Mouse (Mus musculus) adrenal gland, adult 10 weeks (tissue): ENCODE results near the gene Cbln4. TPM values are rescaled to one million over a fixed set of nuclear protein-coding genes. Genes with fewer than 3 reads are reported as not detected.

Source experiments
- polyA plus RNA-seq: library from polyadenylated mRNA; stranded (reverse); fragments of 350-450 nt; fragmentation: Illumina TruSeq; extraction: RNeasy Lipid Tissue Mini Kit (QIAGEN cat#74804); gene quantifications from one replicate; pipeline ENCODE4 v1.2.3, GENCODE M21; 2014; ENCODE audit warnings: low read depth, low replicate concordance

The Cbln4 gene
- not detected for polyA plus RNA-seq

DNA sequence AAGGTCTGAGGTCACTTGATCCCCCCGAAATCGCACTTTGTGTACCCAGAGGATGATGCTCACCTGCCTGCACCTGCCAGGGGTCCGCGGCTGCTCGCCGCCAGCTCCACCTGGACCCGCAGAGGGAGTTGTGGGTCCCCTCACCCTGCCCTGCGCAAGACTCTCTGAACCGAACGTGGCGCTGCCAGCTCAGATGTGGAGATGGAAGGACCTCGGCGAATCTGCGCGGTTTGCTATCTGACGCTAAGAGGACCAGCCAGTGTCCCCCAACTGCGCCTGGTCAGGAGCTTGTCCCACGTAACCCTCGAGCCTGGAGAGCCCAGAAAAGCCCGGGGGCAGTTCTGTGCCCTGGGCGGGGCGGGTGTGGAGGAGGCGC lies at the start of gene Cbln4:
TSS of gene Cbln4 (minus strand) at position 232 of the 376 bp plus-strand sequence.

Other genes starting within 250 kb of the Cbln4 start
- gene Mc3r, start 205.0 kb upstream of the Cbln4 start, polyA plus RNA-seq = not detected